Mouse (Mus musculus): ENCODE data around the gene Alk. TPM values are rescaled to one million over a fixed set of nuclear protein-coding genes. Genes with fewer than 3 reads are reported as not detected.
A peak's percentile ranks its signal among the peaks of the same experiment; 100 is the strongest.

The Alk gene
- polyA plus RNA-seq, 1 experiment: 0.25 TPM

DNA sequence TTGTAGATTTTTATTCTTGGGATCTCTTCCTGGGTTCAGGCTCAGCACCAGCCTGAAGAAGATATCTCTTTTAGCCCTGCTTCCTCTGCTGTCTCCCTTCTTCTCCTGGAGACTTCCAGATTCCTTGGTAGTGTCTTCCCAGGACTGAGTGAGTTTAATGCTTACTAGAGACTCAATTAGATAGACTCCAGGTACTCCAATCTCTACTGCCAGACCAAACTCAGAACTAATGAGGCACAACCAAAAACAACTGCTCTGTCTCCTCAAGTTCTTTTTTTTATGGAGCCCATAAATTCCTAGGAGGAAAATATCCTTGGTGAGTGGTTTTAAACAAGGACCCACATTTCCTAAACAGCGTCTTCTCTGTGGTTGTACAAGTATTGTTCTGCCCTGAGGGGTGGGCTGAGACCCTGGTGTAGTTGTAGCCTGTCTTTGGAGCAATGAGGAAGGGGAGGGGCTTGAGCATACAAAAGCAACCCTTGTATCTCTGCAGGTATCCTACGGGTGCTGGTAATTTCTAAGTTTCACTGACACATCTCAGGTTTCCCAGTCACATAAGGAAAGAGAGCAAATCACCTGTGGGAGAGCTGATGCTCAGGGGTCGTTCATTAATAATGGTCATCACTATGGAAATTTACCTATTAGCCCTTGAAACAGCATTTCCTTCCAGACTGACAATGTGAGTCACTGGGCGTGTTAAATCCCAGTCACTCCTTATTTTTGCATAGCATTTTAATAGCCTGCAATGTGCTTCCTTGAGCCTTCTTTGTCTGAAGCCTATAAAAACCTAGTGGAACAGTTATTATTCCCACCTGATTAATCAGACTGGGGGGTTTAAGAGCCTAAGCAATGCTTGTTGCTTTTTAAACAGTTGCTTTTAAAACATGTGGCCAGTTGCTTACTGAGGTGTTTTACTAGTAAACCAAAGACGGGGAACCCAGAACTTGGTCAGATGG is 604.6 kb downstream of the Alk start:
- Histone ChIP-seq H3K4me1 (ENCODE audit: control insufficient read depth, insufficient read depth, low read length) (peaks cover 14% of the 10 kb centered on the region), H3K27ac (ENCODE audit: insufficient read depth, low read length) (peak overlapping the region; percentile 31; the same call in 1 of the 2 replicates), H3K4me3 (ENCODE audit: insufficient read depth, low read length) (no peak overlapping the region)
- TF ChIP-seq POLR2A (IDR thresholded peaks at IDR 0.05; ENCODE audit: low read depth, low read length): no peak

DNA sequence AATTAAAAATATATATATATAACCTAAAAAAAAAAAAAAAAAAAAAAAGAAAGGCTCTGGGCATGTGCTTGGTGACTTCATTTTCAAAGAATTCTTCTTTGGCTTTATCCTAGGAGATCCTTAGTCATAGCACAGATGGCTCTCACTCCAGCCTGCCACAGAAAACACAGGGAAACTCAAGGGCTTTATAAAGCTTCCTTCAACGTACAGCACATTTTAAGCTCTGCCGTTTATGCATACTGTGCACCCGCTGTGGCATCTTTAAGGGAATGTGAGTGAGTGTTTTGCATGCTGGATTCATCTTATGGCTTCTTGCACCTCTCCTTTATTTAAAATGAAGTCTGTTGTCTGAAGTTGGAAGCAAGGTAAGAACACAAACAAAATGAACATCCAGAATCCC is 606.7 kb downstream of the Alk start:
- TF ChIP-seq POLR2A (IDR thresholded peaks at IDR 0.05; ENCODE audit: low read depth, low read length) (peak; percentile 42; the same call in 1 of the 2 replicates), CTCF (IDR thresholded peaks at IDR 0.05; ENCODE audit: borderline replicate concordance, insufficient read depth, low read length) (no peak)
- Histone ChIP-seq H3K27ac (ENCODE audit: insufficient read depth, low read length) (peak overlapping the region; percentile 82), H3K4me3 (ENCODE audit: insufficient read depth, low read length) (no peak overlapping the region), H3K4me1 (ENCODE audit: control insufficient read depth, insufficient read depth, low read length) (peaks cover 14% of the 10 kb centered on the region)

- Histone ChIP-seq H3K4me3 (ENCODE audit: insufficient read depth, low read length) (no peak overlapping the region), H3K4me1 (ENCODE audit: control insufficient read depth, insufficient read depth, low read length) (peaks cover 14% of the 10 kb centered on the region), H3K27ac (ENCODE audit: insufficient read depth, low read length) (no peak overlapping the region)
- no peak for TF ChIP-seq POLR2A (IDR thresholded peaks at IDR 0.05; ENCODE audit: low read depth, low read length)
- no peak for TF ChIP-seq CTCF (IDR thresholded peaks at IDR 0.05; ENCODE audit: borderline replicate concordance, insufficient read depth, low read length)
Measured at GRCm38 (mm10) chr17:71995539-71995938, 608.9 kb downstream of the Alk start.

DNA sequence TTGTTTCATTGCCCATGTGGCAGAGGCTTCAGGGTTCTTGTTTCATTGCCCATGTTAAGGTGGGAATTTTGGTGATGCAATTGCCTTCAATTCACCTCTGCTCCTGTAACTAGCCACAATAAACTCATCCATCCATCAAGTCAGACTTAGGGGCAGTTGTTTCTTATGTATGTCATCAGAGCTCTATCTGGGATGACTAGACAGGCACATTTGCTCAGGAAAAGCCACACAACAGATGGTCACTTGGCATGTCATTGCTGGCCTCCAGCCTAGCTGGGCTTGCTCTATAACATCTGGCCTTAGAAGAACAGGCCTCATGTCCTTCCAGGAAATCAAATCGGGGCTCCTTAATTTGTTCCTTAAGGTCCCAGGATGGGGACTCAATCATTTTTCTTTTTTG is 610.3 kb downstream of the Alk start:
- H3K27ac ChIP-seq (ENCODE audit: insufficient read depth, low read length): no peak overlapping the region
- H3K4me1 ChIP-seq (ENCODE audit: control insufficient read depth, insufficient read depth, low read length): peaks cover 4% of the 10 kb centered on the region; the same call in 1 of the 2 replicates
- no peak for TF ChIP-seq POLR2A (IDR thresholded peaks at IDR 0.05; ENCODE audit: low read depth, low read length)
- no peak overlapping the region for H3K4me3 ChIP-seq (ENCODE audit: insufficient read depth, low read length)

DNA sequence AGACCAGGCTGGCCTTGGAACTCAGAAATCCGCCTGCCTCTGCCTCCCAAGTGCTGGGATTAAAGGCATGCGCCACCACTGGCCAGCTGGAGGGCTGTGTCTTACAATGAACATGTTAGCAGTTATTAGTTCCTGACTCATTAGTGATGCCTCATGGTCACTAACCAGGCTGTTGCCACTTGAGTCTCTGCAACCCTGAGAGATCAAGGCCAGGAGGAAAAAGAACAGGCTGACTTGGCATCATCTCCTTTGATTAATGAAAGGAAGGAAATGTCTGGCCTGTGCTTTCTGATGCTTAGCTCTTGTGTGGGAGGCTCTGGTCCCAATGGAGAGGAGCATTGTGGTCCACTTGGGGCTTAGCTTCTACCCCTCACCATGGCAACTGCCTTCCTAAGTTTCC is 611.4 kb downstream of the Alk start:
- H3K4me3 ChIP-seq (ENCODE audit: insufficient read depth, low read length): no peak overlapping the region
- no peak overlapping the region for H3K27ac ChIP-seq (ENCODE audit: insufficient read depth, low read length)
- TF ChIP-seq CTCF (IDR thresholded peaks at IDR 0.05; ENCODE audit: borderline replicate concordance, insufficient read depth, low read length): no peak
- no peak for TF ChIP-seq POLR2A (IDR thresholded peaks at IDR 0.05; ENCODE audit: low read depth, low read length)
- no peaks in the 10 kb centered on the region; the same call in 1 of the 2 replicates for H3K4me1 ChIP-seq (ENCODE audit: control insufficient read depth, insufficient read depth, low read length)

DNA sequence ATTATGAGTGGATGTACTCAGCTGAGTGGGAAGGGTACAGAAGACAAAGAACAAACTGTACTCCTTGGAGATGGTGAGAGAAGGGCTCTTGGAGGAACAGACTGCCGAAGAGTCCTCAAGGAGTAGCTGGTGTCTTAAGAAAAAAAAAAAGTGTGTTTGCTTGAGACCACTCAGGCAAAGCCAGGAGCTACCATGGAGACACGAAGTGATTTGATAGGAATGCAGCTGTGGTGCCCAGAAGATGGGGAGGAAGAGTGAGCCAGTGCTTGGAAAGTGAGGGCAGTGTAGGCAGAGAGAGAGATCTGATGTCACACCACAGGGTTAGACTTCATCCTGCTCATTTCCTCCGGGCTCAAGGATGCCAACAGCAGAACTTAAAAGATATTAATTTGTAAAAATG is 613.2 kb downstream of the Alk start:
- no peak overlapping the region for H3K4me3 ChIP-seq (ENCODE audit: insufficient read depth, low read length)
- H3K4me1 ChIP-seq (ENCODE audit: control insufficient read depth, insufficient read depth, low read length): no peaks in the 10 kb centered on the region
- no peak overlapping the region for H3K27ac ChIP-seq (ENCODE audit: insufficient read depth, low read length)
- TF ChIP-seq CTCF (IDR thresholded peaks at IDR 0.05; ENCODE audit: borderline replicate concordance, insufficient read depth, low read length) (no peak), POLR2A (IDR thresholded peaks at IDR 0.05; ENCODE audit: low read depth, low read length) (no peak)

DNA sequence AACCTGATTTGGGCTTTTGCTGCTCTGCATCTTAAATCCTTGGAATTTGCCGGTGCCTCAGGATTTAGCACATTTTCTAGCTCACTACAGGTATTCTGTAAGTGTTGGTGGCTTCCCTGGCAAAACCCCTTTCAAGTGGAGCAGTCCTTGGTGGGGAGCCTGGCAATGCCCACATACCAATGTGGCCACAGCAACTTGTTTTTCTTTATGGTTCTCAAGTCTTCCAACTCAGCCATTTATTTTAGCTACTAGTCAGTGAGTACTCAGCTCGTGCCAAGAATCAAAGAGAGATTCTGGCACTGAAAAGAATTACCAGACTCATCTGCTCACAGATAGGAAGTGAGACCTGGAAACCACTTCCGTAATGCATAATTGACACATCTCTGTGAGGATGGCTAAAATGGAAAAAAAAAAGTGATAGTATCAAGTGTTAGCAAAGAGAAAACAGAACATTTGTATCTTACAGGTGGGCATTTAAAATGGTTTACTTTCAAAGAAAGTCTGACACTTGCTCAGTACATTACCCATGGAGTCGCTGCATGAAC is 614.2 kb downstream of the Alk start:
- 0 out of 2 replicates have a peak, but pooled peaks cover 2% of the 10 kb centered on the region for H3K4me1 ChIP-seq (ENCODE audit: control insufficient read depth, insufficient read depth, low read length)
- TF ChIP-seq POLR2A (IDR thresholded peaks at IDR 0.05; ENCODE audit: low read depth, low read length): no peak
- no peak for TF ChIP-seq CTCF (IDR thresholded peaks at IDR 0.05; ENCODE audit: borderline replicate concordance, insufficient read depth, low read length)
- no peak overlapping the region for H3K4me3 ChIP-seq (ENCODE audit: insufficient read depth, low read length)
- H3K27ac ChIP-seq (ENCODE audit: insufficient read depth, low read length): no peak overlapping the region

DNA sequence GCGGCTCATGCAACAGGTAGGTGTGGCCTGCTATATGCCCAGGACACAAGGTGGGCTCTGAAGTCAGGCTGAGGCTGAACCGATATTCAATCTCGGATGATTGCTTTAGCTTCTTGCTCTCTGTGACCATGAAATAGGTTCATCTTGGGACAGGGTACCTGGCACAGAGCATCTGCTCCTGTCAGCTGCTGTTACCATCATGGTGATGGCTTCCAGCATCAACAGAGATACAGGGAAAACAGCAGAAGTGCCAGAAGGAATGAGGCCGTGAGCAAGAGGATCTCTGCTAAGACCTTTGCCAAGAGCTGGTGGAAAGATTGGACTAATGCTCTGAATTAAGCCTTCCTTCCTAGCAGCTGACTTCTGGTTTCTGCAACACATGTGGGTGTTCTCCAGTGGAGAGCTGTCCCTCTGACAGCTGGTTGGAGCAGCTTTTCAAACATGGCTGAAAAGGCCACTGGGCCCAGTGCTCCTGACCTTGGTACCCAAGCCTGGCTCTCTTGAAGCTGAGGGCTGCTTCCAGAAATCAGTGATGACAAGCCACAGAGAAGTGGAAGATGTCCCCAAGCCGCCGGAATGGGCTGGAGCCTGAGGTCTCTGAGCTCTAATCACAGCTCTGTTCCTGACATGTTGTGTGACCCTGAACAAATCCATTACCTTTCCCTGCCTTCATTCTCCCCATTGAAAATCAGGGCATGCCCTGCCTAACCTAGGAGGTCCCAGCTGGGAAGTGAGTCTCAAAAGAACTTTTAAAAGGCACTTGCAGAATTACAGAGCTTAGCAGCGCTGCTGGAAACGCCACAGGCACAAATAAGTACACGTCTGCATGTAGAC is 615.5 kb downstream of the Alk start:
- H3K27ac ChIP-seq (ENCODE audit: insufficient read depth, low read length): no peak overlapping the region
- TF ChIP-seq POLR2A (IDR thresholded peaks at IDR 0.05; ENCODE audit: low read depth, low read length) (no peak), CTCF (IDR thresholded peaks at IDR 0.05; ENCODE audit: borderline replicate concordance, insufficient read depth, low read length) (no peak)
- 0 out of 2 replicates have a peak, but pooled peaks cover 2% of the 10 kb centered on the region for H3K4me1 ChIP-seq (ENCODE audit: control insufficient read depth, insufficient read depth, low read length)
- H3K4me3 ChIP-seq (ENCODE audit: insufficient read depth, low read length): no peak overlapping the region

- H3K4me3 ChIP-seq (ENCODE audit: insufficient read depth, low read length): no peak overlapping the region
- 0 out of 2 replicates have a peak, but pooled peaks cover 2% of the 10 kb centered on the region for H3K4me1 ChIP-seq (ENCODE audit: control insufficient read depth, insufficient read depth, low read length)
- no peak for TF ChIP-seq CTCF (IDR thresholded peaks at IDR 0.05; ENCODE audit: borderline replicate concordance, insufficient read depth, low read length)
- no peak for TF ChIP-seq POLR2A (IDR thresholded peaks at IDR 0.05; ENCODE audit: low read depth, low read length)
- H3K27ac ChIP-seq (ENCODE audit: insufficient read depth, low read length): no peak overlapping the region
Measured at GRCm38 (mm10) chr17:71986998-71987397, 617.4 kb downstream of the Alk start.
